Mouse (Mus musculus): ENCODE measurements around the gene Nt5c3b. TPM values are rescaled to one million over a fixed set of nuclear protein-coding genes. Genes with fewer than 3 reads are reported as not detected.

Nt5c3b gene
- total RNA-seq, 1 experiment = 27.4 TPM

DNA sequence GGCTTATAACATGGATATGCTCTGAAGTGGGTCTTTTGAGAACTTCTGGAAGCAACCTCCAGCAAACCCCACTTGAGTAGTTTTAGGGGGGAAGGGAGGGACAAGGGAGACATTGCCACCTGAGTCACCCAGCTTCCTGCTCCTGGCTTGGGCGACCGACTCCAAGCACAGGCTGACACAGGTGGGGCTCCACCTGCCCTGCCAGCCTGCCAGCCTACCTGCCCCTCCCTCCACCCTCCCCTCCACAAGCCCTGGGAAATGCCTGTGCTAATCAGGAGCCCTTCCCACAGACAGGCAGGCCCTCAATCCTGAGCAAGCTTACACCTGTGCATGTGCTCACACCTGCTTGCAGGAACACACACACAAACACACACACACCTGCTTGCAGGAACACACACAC is 38.9 kb downstream of the Nt5c3b start:
- no peak for DNase-seq (ENCODE audit: low read depth, low spot score)
- TF ChIP-seq HCFC1 (IDR thresholded peaks at IDR 0.05; ENCODE audit: borderline replicate concordance, insufficient read depth, low read length) (no peak), ZC3H11A (IDR thresholded peaks at IDR 0.05; ENCODE audit: borderline replicate concordance, low read depth, low read length) (no peak), ZNF384 (IDR thresholded peaks at IDR 0.05; ENCODE audit: low read depth, low read length) (no peak), CHD2 (IDR thresholded peaks at IDR 0.05; ENCODE audit: low read depth, low read length) (no peak), MAFK (IDR thresholded peaks at IDR 0.05; ENCODE audit: insufficient read depth, low read depth, low read length) (no peak)
- Histone ChIP-seq H3K27ac (ENCODE audit: insufficient read depth, low read depth, low read length, poor library complexity, severe bottlenecking) (no peak overlapping the region), H3K4me3 (ENCODE audit: insufficient read depth in 1 of 2, low read depth in 1 of 2, low read length in 2 of 2, poor library complexity in 1 of 2, severe bottlenecking in 1 of 2) (no peak overlapping the region), H3K4me1 (ENCODE audit: control insufficient read depth in 2 of 2, insufficient read depth in 2 of 2, low read length in 2 of 2, poor library complexity in 1 of 2) (peaks cover 2 to 27% of the 10 kb centered on the region in 2 experiments), H3K9me3 (ENCODE audit: control insufficient read depth, insufficient read depth, low read depth, low read length) (no peaks in the 10 kb centered on the region), H3K9ac (ENCODE audit: insufficient read depth, low read depth, low read length, poor library complexity, severe bottlenecking) (no peak overlapping the region), H3K36me3 (ENCODE audit: control insufficient read depth, insufficient read depth, low read length, poor library complexity, severe bottlenecking) (no peaks in the 10 kb centered on the region)
- in situ Hi-C loops (cut with MboI; ENCODE audit: low sequenced_read_pairs in 2 of 2, unreplicated experiment in 2 of 2) = no loop called here

DNA sequence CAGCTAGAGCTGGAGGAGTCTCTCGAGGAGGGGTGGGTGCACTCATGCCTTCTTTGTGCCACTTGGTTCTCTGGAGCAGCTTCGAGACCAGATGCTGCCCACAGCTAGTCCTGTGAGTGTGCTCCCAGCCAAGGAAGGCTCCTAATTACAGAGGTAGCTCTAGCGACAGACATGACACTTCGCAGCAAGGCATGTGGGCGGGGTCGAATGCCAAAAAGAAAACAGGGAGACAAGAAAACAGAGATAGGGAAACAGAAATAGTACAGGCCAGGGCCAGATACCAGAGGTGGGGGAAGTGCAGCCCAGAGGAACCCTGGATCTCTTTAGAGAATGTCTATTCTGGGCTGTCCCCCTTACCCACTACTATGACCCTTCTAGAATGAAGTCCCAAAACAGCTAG is 39.4 kb downstream of the Nt5c3b start:
- no peak for DNase-seq (ENCODE audit: low read depth, low spot score)
- no peak overlapping the region for H3K9ac ChIP-seq (ENCODE audit: insufficient read depth, low read depth, low read length, poor library complexity, severe bottlenecking)
- H3K27ac ChIP-seq (ENCODE audit: insufficient read depth, low read depth, low read length, poor library complexity, severe bottlenecking) = no peak overlapping the region
- peaks cover 2 to 27% of the 10 kb centered on the region in 2 experiments for H3K4me1 ChIP-seq (ENCODE audit: control insufficient read depth in 2 of 2, insufficient read depth in 2 of 2, low read length in 2 of 2, poor library complexity in 1 of 2)
- H3K4me3 ChIP-seq (ENCODE audit: insufficient read depth in 1 of 2, low read depth in 1 of 2, low read length in 2 of 2, poor library complexity in 1 of 2, severe bottlenecking in 1 of 2) = no peak overlapping the region
- no peak for TF ChIP-seq MAFK (IDR thresholded peaks at IDR 0.05; ENCODE audit: insufficient read depth, low read depth, low read length)
- TF ChIP-seq ZNF384 (IDR thresholded peaks at IDR 0.05; ENCODE audit: low read depth, low read length) = no peak
- TF ChIP-seq ZC3H11A (IDR thresholded peaks at IDR 0.05; ENCODE audit: borderline replicate concordance, low read depth, low read length) = no peak
- TF ChIP-seq CHD2 (IDR thresholded peaks at IDR 0.05; ENCODE audit: low read depth, low read length) = no peak
- no peak for TF ChIP-seq HCFC1 (IDR thresholded peaks at IDR 0.05; ENCODE audit: borderline replicate concordance, insufficient read depth, low read length)
- H3K36me3 ChIP-seq (ENCODE audit: control insufficient read depth, insufficient read depth, low read length, poor library complexity, severe bottlenecking) = no peaks in the 10 kb centered on the region
- in situ Hi-C loops (cut with MboI; ENCODE audit: low sequenced_read_pairs in 2 of 2, unreplicated experiment in 2 of 2) = no loop called here
- no peaks in the 10 kb centered on the region for H3K9me3 ChIP-seq (ENCODE audit: control insufficient read depth, insufficient read depth, low read depth, low read length)

DNA sequence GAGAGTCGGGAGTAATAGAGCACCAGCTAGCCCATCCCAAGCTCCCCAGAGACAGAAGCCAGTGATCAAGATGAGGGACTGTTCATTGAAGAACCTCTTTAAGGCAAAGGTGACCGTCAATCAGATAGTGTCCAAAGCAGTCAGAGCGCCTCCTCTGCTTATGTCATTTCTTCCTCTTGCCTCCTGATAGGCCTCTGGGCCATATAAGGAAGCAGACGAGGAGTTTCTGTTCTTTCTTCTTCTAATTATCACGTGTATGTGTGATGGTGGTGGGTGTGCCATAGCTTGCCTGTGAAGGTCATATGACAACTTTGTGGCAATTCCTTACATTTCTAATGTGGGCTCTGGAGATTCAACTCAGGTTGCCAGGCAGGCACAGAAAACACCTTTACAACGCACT is 40.8 kb downstream of the Nt5c3b start:
- DNase-seq (ENCODE audit: low read depth, low spot score) = no peak
- TF ChIP-seq HCFC1 (IDR thresholded peaks at IDR 0.05; ENCODE audit: borderline replicate concordance, insufficient read depth, low read length) = no peak
- no peak for TF ChIP-seq ZC3H11A (IDR thresholded peaks at IDR 0.05; ENCODE audit: borderline replicate concordance, low read depth, low read length)
- TF ChIP-seq CHD2 (IDR thresholded peaks at IDR 0.05; ENCODE audit: low read depth, low read length) = no peak
- no peak for TF ChIP-seq MAFK (IDR thresholded peaks at IDR 0.05; ENCODE audit: insufficient read depth, low read depth, low read length)
- TF ChIP-seq ZNF384 (IDR thresholded peaks at IDR 0.05; ENCODE audit: low read depth, low read length) = no peak
- Histone ChIP-seq H3K9ac (ENCODE audit: insufficient read depth, low read depth, low read length, poor library complexity, severe bottlenecking) (no peak overlapping the region), H3K4me1 (ENCODE audit: control insufficient read depth in 2 of 2, insufficient read depth in 2 of 2, low read length in 2 of 2, poor library complexity in 1 of 2) (peaks cover 2 to 22% of the 10 kb centered on the region in 2 experiments), H3K9me3 (ENCODE audit: control insufficient read depth, insufficient read depth, low read depth, low read length) (no peaks in the 10 kb centered on the region), H3K27ac (ENCODE audit: insufficient read depth, low read depth, low read length, poor library complexity, severe bottlenecking) (no peak overlapping the region), H3K36me3 (ENCODE audit: control insufficient read depth, insufficient read depth, low read length, poor library complexity, severe bottlenecking) (no peaks in the 10 kb centered on the region), H3K4me3 (ENCODE audit: insufficient read depth in 1 of 2, low read depth in 1 of 2, low read length in 2 of 2, poor library complexity in 1 of 2, severe bottlenecking in 1 of 2) (no peak overlapping the region)
- in situ Hi-C loops (cut with MboI; ENCODE audit: low sequenced_read_pairs in 2 of 2, unreplicated experiment in 2 of 2) = no loop called here

DNA sequence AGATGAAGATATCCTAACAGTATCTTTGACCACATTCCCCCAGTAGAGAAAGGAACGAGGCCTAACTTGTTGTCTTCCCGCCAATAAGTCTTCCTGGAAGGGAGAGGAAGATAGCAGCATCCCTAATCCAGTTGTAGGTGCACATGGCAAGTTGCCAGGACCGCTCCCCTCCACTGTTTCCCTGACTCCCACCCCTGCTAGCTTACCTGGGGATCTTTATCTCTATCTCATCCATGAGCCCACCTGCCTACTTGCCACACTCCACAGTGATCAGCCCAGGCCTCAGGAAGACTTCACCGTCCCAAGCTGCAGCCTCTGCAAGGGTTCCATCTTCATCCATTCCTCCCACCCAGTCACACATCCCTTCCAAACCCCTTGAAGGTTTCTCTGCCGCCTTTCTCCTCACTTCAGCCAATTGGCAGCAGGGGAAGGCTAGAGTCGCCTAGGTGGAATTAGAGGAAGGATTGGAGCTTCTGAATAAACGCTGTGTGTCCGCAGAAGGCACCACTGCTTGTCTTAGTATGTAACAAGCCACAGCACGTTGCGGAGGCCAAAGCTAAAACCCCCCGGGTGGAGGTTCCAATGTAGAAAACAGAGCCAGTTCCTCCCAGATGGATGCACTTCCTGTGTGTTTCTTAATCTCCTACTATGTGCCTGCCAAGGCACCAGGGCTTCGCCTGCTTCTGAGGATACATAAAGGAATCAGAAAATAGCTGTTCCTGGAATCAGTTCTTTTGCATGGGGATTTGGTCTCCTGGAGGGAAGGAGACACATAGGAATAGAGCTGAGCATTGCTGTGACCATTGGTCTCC is 41.7 kb downstream of the Nt5c3b start:
- TF ChIP-seq ZC3H11A (IDR thresholded peaks at IDR 0.05; ENCODE audit: borderline replicate concordance, low read depth, low read length) (no peak), HCFC1 (IDR thresholded peaks at IDR 0.05; ENCODE audit: borderline replicate concordance, insufficient read depth, low read length) (no peak), MAFK (IDR thresholded peaks at IDR 0.05; ENCODE audit: insufficient read depth, low read depth, low read length) (no peak), CHD2 (IDR thresholded peaks at IDR 0.05; ENCODE audit: low read depth, low read length) (no peak), ZNF384 (IDR thresholded peaks at IDR 0.05; ENCODE audit: low read depth, low read length) (no peak)
- Histone ChIP-seq H3K4me3 (ENCODE audit: insufficient read depth in 1 of 2, low read depth in 1 of 2, low read length in 2 of 2, poor library complexity in 1 of 2, severe bottlenecking in 1 of 2) (no peak overlapping the region), H3K9me3 (ENCODE audit: control insufficient read depth, insufficient read depth, low read depth, low read length) (no peaks in the 10 kb centered on the region), H3K4me1 (ENCODE audit: control insufficient read depth in 2 of 2, insufficient read depth in 2 of 2, low read length in 2 of 2, poor library complexity in 1 of 2) (peaks cover 3 to 23% of the 10 kb centered on the region in 2 experiments), H3K27ac (ENCODE audit: insufficient read depth, low read depth, low read length, poor library complexity, severe bottlenecking) (no peak overlapping the region), H3K9ac (ENCODE audit: insufficient read depth, low read depth, low read length, poor library complexity, severe bottlenecking) (no peak overlapping the region; the same call in 1 of the 2 replicates), H3K36me3 (ENCODE audit: control insufficient read depth, insufficient read depth, low read length, poor library complexity, severe bottlenecking) (no peaks in the 10 kb centered on the region)
- DNase-seq (ENCODE audit: low read depth, low spot score) = no peak
- in situ Hi-C loops (cut with MboI; ENCODE audit: low sequenced_read_pairs in 2 of 2, unreplicated experiment in 2 of 2) = no loop called here
